Mouse (Mus musculus) right cerebral cortex, postnatal 14 days (tissue): ENCODE measurements around the gene Sv2c.

Experiments used
- DNase-seq: peaks from one replicate; pipeline ENCODE4 v3.0.0; 2022

Sv2c gene

GRCm38 (mm10) chr13:95941861-95942260 is 190.5 kb downstream of the Sv2c start:
- DNase-seq: no peak

DNA sequence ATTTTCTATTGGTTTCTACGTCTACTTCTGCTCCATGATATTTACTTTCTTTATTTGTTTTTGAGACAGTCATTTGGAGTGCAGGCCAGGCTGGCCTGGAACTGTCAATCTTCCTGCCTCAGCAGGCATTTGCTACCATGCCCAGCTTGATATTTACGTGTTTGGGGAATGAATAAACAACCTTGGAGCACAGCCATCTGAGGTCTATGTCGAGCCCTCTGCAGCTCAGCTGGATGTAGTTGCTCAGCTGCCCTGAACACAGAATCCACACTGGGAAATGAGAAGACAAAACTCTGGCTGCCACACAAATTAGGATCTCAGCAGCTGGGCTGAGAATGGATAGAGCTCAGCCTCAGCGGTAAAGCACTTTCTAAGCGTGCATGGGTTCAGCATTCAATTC is 191.6 kb downstream of the Sv2c start:
- DNase-seq: no peak

DNA sequence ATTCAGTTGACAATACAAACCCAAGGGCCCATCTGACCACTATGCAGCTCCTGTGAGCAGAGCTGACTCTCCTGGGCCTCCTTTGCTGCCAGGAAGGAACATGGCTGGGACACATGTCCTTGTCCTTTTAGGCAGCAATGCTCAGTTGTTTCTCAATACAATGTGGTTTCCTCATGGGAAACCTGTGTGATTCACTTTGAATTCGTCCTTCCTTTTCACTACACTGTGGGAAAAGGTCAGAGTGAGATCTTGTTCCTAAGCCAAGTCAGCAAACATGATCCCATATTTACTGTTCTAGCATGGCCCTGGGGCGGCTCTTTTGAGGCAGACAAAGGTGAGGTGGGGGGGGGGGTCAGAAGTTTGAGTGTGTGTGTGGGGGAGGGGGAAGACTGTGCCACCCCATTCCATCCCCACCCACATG is 208.2 kb downstream of the Sv2c start:
- DNase-seq: no peak

- no peak for DNase-seq
Measured at GRCm38 (mm10) chr13:95922626-95923025, 209.8 kb downstream of the Sv2c start.

DNA sequence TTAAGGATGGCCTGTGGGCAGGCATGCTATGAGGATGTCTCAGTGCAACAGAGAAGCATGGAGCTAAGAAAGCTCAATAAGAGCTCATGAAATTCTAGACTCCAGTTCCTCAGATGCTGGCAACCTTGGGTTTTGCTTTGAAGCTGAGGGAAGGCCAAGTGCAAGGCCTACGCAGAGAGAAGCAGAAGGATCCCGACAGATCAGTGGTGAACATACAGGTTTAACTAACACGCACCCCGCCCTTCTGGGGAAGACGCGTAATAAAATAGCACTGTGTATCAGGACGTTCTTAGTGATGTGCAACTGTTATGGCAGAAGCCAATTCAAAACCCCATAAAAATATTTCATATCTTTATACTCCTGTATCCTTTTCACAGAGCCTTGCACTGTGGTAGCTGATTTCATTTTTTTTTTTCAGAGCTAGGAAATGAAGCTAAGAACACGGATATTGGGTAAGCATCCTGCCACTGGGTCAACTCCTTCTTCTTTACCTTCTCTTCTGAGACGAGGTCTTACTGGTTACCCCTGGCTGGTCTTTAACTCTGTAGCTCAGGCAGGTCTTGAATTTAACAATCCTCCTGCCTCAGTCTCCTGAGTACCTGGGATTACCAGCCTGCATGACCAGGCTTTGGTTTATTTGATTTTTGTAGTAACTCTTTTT is 213.6 kb downstream of the Sv2c start:
- DNase-seq: no peak

GRCm38 (mm10) chr13:95913046-95913406 is 219.4 kb downstream of the Sv2c start:
- DNase-seq: no peak

- peak; percentile 51 for DNase-seq
Measured at GRCm38 (mm10) chr13:95912157-95913045, 220.0 kb downstream of the Sv2c start.

- DNase-seq: no peak
Measured at GRCm38 (mm10) chr13:95910270-95910669, 222.1 kb downstream of the Sv2c start.

DNA sequence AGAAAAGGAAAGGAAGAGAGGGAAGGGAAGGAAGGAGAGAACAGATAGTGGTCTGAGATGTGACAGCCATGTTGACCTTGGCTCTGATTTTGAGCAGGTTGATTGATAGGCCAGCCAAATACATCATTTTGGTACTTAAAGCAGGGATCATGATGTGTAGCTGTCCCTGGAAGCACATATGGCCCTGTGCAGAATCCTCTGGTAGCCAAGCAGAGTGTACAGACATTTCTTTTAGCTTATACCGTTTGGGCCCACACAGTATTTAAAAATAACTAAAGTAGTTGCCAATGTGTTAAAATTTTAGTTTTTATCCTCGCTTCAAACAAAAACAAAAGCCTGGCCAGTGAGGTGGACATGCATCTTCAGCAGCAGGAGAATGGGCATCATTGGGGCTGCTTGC is 223.1 kb downstream of the Sv2c start:
- no peak for DNase-seq
